Mouse (Mus musculus): ENCODE measurements around the gene Trim61.
"Not testable (repeated sequence)": the region's sequence is repeated elsewhere in the genome, so short reads cannot be mapped to it uniquely, and the experiment has no call there.

Gene Trim61

GRCm38 (mm10) chr8:65030735-65031485 is 12.6 kb upstream of the Trim61 start:
- Histone ChIP-seq H3K36me3 (ENCODE audit: control insufficient read depth, insufficient read depth, low read length, poor library complexity, severe bottlenecking) (no peaks in the 10 kb centered on the region), H3K27me3 (ENCODE audit: control insufficient read depth, insufficient read depth, low read length, poor library complexity, severe bottlenecking) (no peaks in the 10 kb centered on the region)
- no peak for DNase-seq (ENCODE audit: low read depth, low spot score)

GRCm38 (mm10) chr8:65029776-65030175 is 11.5 kb upstream of the Trim61 start:
- no peak for DNase-seq (ENCODE audit: low read depth, low spot score)
- H3K36me3 ChIP-seq (ENCODE audit: control insufficient read depth, insufficient read depth, low read length, poor library complexity, severe bottlenecking) = no peaks in the 10 kb centered on the region
- no peaks in the 10 kb centered on the region for H3K27me3 ChIP-seq (ENCODE audit: control insufficient read depth, insufficient read depth, low read length, poor library complexity, severe bottlenecking)

GRCm38 (mm10) chr8:65028959-65029686 is 10.8 kb upstream of the Trim61 start:
- DNase-seq (ENCODE audit: low read depth, low spot score) = no peak
- H3K36me3 ChIP-seq (ENCODE audit: control insufficient read depth, insufficient read depth, low read length, poor library complexity, severe bottlenecking) = no peaks in the 10 kb centered on the region
- H3K27me3 ChIP-seq (ENCODE audit: control insufficient read depth, insufficient read depth, low read length, poor library complexity, severe bottlenecking) = no peaks in the 10 kb centered on the region

GRCm38 (mm10) chr8:65022485-65022884 is 4.2 kb upstream of the Trim61 start:
- H3K27me3 ChIP-seq (ENCODE audit: control insufficient read depth, insufficient read depth, low read length, poor library complexity, severe bottlenecking) = no peaks in the 10 kb centered on the region
- peak; percentile 57 for DNase-seq (ENCODE audit: low read depth, low spot score)
- H3K36me3 ChIP-seq (ENCODE audit: control insufficient read depth, insufficient read depth, low read length, poor library complexity, severe bottlenecking) = no peaks in the 10 kb centered on the region

GRCm38 (mm10) chr8:65007616-65008015 is 10.7 kb downstream of the Trim61 start:
- H3K27me3 ChIP-seq (ENCODE audit: control insufficient read depth, insufficient read depth, low read length, poor library complexity, severe bottlenecking); H3K36me3 ChIP-seq (ENCODE audit: control insufficient read depth, insufficient read depth, low read length, poor library complexity, severe bottlenecking); DNase-seq (ENCODE audit: low read depth, low spot score): not testable (repeated sequence)

GRCm38 (mm10) chr8:64998806-64999365 is 19.4 kb downstream of the Trim61 start:
- Histone ChIP-seq H3K36me3 (ENCODE audit: control insufficient read depth, insufficient read depth, low read length, poor library complexity, severe bottlenecking) (no peaks in the 10 kb centered on the region), H3K27me3 (ENCODE audit: control insufficient read depth, insufficient read depth, low read length, poor library complexity, severe bottlenecking) (no peaks in the 10 kb centered on the region)
- no peak for DNase-seq (ENCODE audit: low read depth, low spot score)

- no peak for DNase-seq (ENCODE audit: low read depth, low spot score)
- Histone ChIP-seq H3K36me3 (ENCODE audit: control insufficient read depth, insufficient read depth, low read length, poor library complexity, severe bottlenecking) (no peaks in the 10 kb centered on the region), H3K27me3 (ENCODE audit: control insufficient read depth, insufficient read depth, low read length, poor library complexity, severe bottlenecking) (no peaks in the 10 kb centered on the region)
Measured at GRCm38 (mm10) chr8:64987731-64988130, 30.6 kb downstream of the Trim61 start, which contains the start of gene Trim75. Gene Trim75, minus strand, starts transcription at chr8:64987831.

GRCm38 (mm10) chr8:64983150-64983897 is 35.0 kb downstream of the Trim61 start:
- Histone ChIP-seq H3K27me3 (ENCODE audit: control insufficient read depth, insufficient read depth, low read length, poor library complexity, severe bottlenecking) (no peaks in the 10 kb centered on the region), H3K36me3 (ENCODE audit: control insufficient read depth, insufficient read depth, low read length, poor library complexity, severe bottlenecking) (no peaks in the 10 kb centered on the region)
- DNase-seq (ENCODE audit: low read depth, low spot score) = no peak

Data from splenic B cell, adult 2 months (primary cell).